Mouse (Mus musculus): Measurements from ENCODE around the gene Pllp.

- TF ChIP-seq CTCF (IDR thresholded peaks at IDR 0.05; ENCODE audit: borderline replicate concordance, insufficient read depth, low read length) (peak; percentile 57), POLR2A (IDR thresholded peaks at IDR 0.05; ENCODE audit: low read depth, low read length) (no peak)
Measured at GRCm38 (mm10) chr8:94703972-94704668, 8.0 kb upstream of the Pllp start.

Measured in embryonic fibroblast, embryonic 13.5 days (primary cell).